Mouse (Mus musculus) hindbrain, embryonic 16.5 days (tissue): ENCODE data around the gene Mef2c. TPM values are rescaled to one million over a fixed set of nuclear protein-coding genes. Genes with fewer than 3 reads are reported as not detected.
A peak's percentile ranks its signal among the peaks of the same experiment; 100 is the strongest.

Experiments used
- ATAC-seq: fragments of 200-750 bp; cut with Nextera tagmentation; 2 replicates; pipeline ENCODE4 v1.8.0; 2017; ENCODE audit warnings: moderate TSS enrichment, moderate library complexity
- H3K27ac ChIP-seq: fragments of 300-500 bp; sonication (generic); 2 replicates; pipeline ENCODE4 v1.5.1; 2014; ENCODE audit warnings: low read depth, mild to moderate bottlenecking, control low read depth, low read length, moderate library complexity
- H3K27me3 ChIP-seq: fragments of 300-500 bp; sonication (generic); replicated peaks from 2 replicates; pipeline ENCODE4 v1.6.1; 2014; ENCODE audit warnings: low read length; ENCODE audit not compliant: control insufficient read depth, insufficient read depth
- H3K36me3 ChIP-seq: fragments of 300-500 bp; sonication (generic); 2 replicates; pipeline ENCODE4 v1.6.1; 2014; ENCODE audit warnings: mild to moderate bottlenecking, low read length, moderate library complexity, mixed read lengths; ENCODE audit not compliant: control insufficient read depth, insufficient read depth
- H3K4me1 ChIP-seq: fragments of 300-500 bp; sonication (generic); 2 replicates; pipeline ENCODE4 v1.6.1; 2014; ENCODE audit warnings: low read depth, low read length; ENCODE audit not compliant: control insufficient read depth, insufficient read depth
- H3K4me2 ChIP-seq: fragments of 300-500 bp; sonication (generic); 2 replicates; pipeline ENCODE4 v1.6.1; 2014; ENCODE audit warnings: mild to moderate bottlenecking, low read length, control low read depth, moderate library complexity
- H3K4me3 ChIP-seq: fragments of 300-500 bp; sonication (generic); 2 replicates; pipeline ENCODE4 v1.5.1; 2014; ENCODE audit warnings: mild to moderate bottlenecking, low read length, control low read depth, moderate library complexity
- H3K9ac ChIP-seq: fragments of 300-500 bp; sonication (generic); 2 replicates; pipeline ENCODE4 v1.6.1; 2014; ENCODE audit warnings: low read depth, mild to moderate bottlenecking, control low read depth, low read length, moderate library complexity
- H3K9me3 ChIP-seq: fragments of 300-500 bp; sonication (generic); 2 replicates; pipeline ENCODE4 v1.6.1; 2014; ENCODE audit warnings: mild to moderate bottlenecking, low read length, moderate library complexity; ENCODE audit not compliant: control insufficient read depth
- WGBS: fragments of 180-500 bp; shearing (Covaris S2); extraction: QIAGEN DNeasy Blood & Tissue Kit; methylation state at CpG from one replicate; pipeline ENCODE4 v1.1.7; 2014; 5-methylcytosine and 5-hydroxymethylcytosine counted together
- polyA plus RNA-seq: library from polyadenylated mRNA; unstranded; fragments of >200 nt; fragmentation: Nextera tagmentation; extraction: Ambion mirVana; gene quantifications from 2 replicates; pipeline ENCODE4 v1.2.1, GENCODE M21; 2015

Gene Mef2c
- polyA plus RNA-seq, 1 experiment from 2014 or later = 38.9 TPM

DNA sequence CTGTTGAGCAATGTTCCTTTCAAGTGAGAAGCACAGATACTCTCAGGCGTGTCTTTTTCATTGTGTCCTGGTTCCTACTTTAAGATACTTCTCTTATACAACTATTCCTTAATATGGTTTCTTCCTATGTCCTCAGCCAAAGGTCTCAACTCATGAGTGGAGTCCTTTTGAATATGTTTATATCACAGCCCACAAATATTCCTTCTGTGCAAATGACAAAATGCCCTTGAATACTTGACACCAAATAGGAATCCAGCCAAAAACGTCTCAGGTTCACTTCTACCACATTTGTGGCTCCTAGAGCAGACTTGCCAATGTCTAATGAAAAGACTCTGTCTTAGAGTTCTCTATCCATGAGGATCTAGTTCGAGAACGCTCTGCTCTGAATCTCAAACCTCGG lies 21.7 kb upstream of the Mef2c start:
- Histone ChIP-seq H3K9ac (no peak overlapping the region), H3K9me3 (no peaks in the 10 kb centered on the region), H3K36me3 (no peaks in the 10 kb centered on the region), H3K27me3 (no peaks in the 10 kb centered on the region), H3K4me1 (no peaks in the 10 kb centered on the region), H3K27ac (no peak overlapping the region), H3K4me3 (no peak overlapping the region), H3K4me2 (no peak overlapping the region)
- ATAC-seq = no peak
- 83% methylated on average over 5 of the region's 5 CpGs for WGBS

DNA sequence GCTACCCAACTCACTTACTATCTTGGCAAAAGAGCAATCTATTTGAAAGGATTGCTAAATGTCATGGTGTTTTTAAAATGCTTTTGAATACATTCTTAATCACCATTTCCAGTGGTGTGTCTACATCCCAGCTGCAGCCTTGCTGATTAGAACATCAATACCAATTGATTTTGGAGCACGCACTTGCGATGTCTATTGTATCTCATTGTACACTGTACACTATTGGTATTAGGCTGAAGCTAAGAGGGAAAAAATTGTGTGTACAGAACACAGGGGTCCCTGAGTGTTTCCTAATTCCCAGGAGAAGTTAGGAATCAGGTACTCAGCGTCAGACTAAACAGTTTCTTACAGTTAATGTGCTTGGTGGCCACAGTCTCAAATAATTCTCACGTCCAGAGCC lies 19.6 kb upstream of the Mef2c start:
- no peaks in the 10 kb centered on the region for H3K36me3 ChIP-seq
- H3K27me3 ChIP-seq = no peaks in the 10 kb centered on the region
- no peak overlapping the region for H3K4me2 ChIP-seq
- H3K4me1 ChIP-seq = no peaks in the 10 kb centered on the region
- H3K9me3 ChIP-seq = no peaks in the 10 kb centered on the region
- H3K9ac ChIP-seq = no peak overlapping the region
- no peak for ATAC-seq
- 76% methylated on average over 4 of the region's 4 CpGs for WGBS
- H3K4me3 ChIP-seq = no peak overlapping the region
- no peak overlapping the region for H3K27ac ChIP-seq

DNA sequence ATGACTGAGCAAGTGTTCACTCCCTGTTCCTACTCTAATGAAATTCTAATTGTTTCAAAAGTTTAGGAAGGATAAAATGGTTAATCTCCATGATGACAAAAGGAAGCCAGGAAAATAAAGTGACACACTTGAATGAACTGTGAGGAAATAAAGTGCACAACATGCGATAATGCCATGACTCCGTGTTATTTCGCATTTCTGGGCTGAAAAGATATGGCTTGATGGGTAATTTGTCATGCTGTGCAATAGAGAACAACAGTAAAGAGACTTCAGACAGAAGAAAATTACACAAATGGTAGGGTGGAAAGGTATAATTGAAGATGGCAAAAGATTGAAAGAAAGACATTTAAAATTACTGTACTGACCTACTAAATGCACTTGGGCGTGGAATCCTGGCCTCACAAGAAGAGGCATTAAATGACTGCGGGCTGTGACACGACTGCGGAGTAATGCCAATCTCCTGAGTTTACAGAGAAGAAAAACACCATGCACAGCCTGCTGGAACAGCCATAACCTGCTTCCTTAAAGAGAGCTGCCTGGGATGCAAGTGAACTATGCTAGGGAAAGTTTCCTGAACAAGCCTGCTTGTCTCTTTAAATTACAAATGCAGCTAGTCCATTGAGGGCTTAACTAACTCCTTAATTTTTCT lies 19.0 kb upstream of the Mef2c start:
- Histone ChIP-seq H3K4me2 (no peak overlapping the region), H3K9ac (no peak overlapping the region), H3K27ac (no peak overlapping the region), H3K36me3 (no peaks in the 10 kb centered on the region), H3K9me3 (no peaks in the 10 kb centered on the region), H3K27me3 (no peaks in the 10 kb centered on the region), H3K4me3 (no peak overlapping the region), H3K4me1 (no peaks in the 10 kb centered on the region)
- whole genome bisulfite sequencing = 67% methylated on average over 7 of the region's 7 CpGs
- ATAC-seq = no peak

DNA sequence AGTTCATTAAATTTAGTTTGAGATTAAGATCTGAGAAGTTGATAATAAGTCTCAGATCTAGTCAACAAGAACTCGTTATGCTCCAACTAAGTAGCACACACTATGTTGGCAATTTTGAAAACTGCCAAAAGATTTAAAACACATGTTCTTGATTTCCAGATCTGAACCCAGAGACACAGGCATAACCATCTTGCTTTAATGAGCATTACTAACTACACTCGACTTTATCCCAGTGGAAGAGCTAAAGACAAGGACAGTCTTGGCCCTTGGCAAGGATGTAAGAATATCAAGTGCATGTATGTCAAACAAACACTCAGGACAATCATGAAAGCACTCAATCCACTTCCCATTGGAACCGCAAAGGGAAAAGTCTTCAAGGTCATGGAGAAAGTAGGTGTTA lies 11.8 kb upstream of the Mef2c start:
- Histone ChIP-seq H3K36me3 (no peaks in the 10 kb centered on the region), H3K9ac (no peak overlapping the region), H3K9me3 (no peaks in the 10 kb centered on the region), H3K27ac (no peak overlapping the region), H3K4me2 (no peak overlapping the region), H3K4me1 (no peaks in the 10 kb centered on the region), H3K4me3 (no peak overlapping the region), H3K27me3 (no peaks in the 10 kb centered on the region)
- WGBS = 86% methylated on average over 3 of the region's 3 CpGs
- no peak for ATAC-seq

DNA sequence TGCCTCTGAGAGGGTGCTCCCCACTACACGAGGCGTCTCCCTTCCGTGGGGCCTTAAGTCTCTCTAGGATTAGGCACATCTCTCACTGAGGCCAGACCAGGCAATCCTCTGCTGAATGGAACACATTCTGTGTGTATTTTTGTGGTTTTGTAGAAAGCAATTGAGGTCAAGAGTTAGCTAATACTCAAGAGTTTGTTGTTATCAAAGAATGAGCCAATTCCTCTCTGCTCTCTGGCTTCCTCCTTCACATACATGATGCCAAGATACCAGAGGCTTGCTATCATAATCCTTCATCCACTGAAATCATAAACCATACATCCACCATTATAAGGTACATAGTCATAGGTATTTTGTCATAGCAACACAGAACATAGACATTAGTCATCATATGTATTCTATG lies 6.1 kb upstream of the Mef2c start:
- no peaks in the 10 kb centered on the region for H3K4me1 ChIP-seq
- H3K4me2 ChIP-seq = no peak overlapping the region
- WGBS = 94% methylated on average over 3 of the region's 3 CpGs
- no peak overlapping the region for H3K9ac ChIP-seq
- no peak overlapping the region for H3K4me3 ChIP-seq
- no peak overlapping the region for H3K27ac ChIP-seq
- no peak for ATAC-seq
- H3K36me3 ChIP-seq = no peaks in the 10 kb centered on the region
- H3K9me3 ChIP-seq = no peaks in the 10 kb centered on the region
- no peaks in the 10 kb centered on the region for H3K27me3 ChIP-seq

DNA sequence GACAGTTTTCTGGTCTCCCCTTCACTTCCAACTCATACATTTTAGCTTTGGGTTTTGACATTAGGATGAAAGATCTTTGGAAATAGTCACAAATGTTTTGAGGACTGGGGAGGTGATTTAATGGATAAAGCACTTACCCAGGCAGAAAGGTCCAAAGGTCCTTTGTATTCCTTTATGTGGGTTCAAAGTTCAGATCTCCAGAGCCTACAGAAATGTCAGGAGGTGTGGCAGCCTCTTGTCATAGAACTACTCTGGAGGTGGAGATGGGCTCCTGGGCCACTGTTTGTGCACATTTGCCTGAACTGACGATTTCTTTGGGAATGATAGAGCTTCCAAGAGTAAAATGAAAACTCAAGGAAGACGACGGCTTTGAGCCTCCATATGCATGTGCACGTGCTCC lies 4.3 kb upstream of the Mef2c start:
- Histone ChIP-seq H3K9ac (no peak overlapping the region), H3K4me3 (no peak overlapping the region), H3K4me2 (no peak overlapping the region), H3K36me3 (no peaks in the 10 kb centered on the region), H3K9me3 (no peaks in the 10 kb centered on the region), H3K4me1 (no peaks in the 10 kb centered on the region), H3K27me3 (no peaks in the 10 kb centered on the region), H3K27ac (no peak overlapping the region)
- ATAC-seq = no peak
- WGBS = 51% methylated on average over 4 of the region's 4 CpGs

DNA sequence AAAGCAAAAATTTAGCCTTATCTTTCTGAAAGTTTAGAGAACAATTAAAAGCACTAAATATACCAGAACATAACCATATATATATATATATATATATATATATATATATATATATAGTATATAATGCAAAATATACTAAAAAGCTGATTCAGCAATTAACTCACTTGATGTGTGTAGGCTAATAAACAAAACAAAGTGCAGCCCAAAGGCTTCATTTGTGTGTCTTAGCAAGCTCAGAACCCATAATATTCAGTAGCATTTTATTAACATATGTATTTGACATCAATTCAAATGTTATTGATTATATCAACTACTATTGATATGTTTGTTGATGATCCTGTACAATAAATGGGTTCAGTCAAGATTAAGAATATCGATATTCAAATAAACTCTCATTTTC lies 3.9 kb downstream of the Mef2c start:
- no peaks in the 10 kb centered on the region for H3K36me3 ChIP-seq
- no peaks in the 10 kb centered on the region for H3K27me3 ChIP-seq
- 98% methylated on average over 1 of the region's 1 CpGs for WGBS
- no peak for ATAC-seq
- no peak overlapping the region for H3K27ac ChIP-seq
- H3K9ac ChIP-seq = no peak overlapping the region
- H3K4me3 ChIP-seq = no peak overlapping the region
- no peaks in the 10 kb centered on the region for H3K9me3 ChIP-seq
- no peak overlapping the region for H3K4me2 ChIP-seq
- H3K4me1 ChIP-seq = no peaks in the 10 kb centered on the region

DNA sequence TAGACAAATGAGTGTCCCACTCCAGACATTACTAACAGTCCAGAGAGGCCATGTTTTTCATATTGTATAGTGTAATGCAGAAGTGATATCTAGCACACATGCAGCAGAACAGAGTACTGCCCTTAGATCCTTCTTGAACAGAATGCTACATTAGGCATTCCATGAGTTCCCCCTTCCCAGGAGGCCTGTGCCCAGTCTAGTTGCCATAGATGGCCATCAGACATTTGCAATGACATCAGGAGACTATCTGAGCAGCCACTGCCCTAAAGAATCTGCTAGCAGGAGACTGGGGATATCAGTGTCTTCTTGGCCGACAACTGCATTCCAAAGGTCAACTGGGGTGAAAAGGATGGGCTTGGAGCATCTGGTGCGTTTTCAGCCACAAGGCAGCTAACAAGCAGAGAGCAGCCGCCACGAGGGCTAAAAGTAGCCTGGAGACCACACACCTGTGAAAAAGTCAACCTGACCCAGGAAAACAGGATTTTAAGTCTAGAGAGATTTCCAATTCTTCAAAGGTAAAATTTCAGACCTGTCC lies 11.2 kb downstream of the Mef2c start:
- no peaks in the 10 kb centered on the region for H3K4me1 ChIP-seq
- no peaks in the 10 kb centered on the region for H3K9me3 ChIP-seq
- H3K27me3 ChIP-seq = no peaks in the 10 kb centered on the region
- H3K4me2 ChIP-seq = no peak overlapping the region
- ATAC-seq = no peak
- no peak overlapping the region for H3K9ac ChIP-seq
- no peak overlapping the region for H3K4me3 ChIP-seq
- no peaks in the 10 kb centered on the region for H3K36me3 ChIP-seq
- 52% methylated on average over 4 of the region's 4 CpGs for WGBS
- H3K27ac ChIP-seq = no peak overlapping the region

DNA sequence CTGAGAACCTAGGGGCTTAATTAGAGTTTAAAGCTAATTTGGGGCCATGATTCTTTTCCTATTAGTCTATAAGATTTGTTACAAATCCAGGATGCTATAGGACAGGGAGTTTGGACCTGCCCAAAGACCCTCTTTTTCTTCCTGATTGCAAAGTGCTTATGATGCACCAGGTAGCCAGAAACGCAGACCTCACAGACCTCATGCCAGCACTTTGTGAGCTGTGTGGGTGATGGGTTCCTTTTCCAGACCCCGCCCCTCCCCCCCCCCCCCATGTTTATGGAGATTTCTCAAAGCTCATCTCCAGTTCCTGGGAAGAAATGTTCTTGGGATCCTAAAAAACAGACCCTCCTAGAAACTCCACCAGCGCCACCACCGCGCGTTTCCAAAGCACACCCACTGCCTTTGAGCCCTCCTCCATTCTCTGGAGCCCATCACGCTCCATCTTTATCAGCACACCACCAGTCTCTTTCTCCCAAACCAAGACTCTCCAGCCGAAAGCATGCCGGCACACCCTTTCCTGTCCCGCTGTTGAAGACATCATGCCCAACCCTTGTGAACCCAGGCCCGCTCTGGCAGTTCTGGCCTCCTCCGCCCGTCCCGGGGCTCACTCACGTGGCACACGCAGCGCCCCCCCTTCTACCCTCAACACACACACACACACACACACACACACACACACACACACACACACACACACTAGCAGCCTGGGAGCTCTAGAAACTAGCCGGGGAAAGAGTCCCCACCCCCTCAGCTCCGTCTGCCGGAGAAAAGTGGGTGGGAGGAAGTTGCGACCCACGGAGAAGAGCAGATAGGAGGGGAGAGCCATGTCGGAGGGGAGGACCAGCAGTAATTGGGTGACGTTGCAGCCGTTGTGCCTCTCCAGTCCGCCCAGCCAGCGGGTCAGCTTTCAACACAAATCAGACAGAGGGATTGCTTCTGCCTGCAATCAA lies 14.1 kb downstream of the Mef2c start:
- Histone ChIP-seq H3K4me2 (peak overlapping the region; percentile 58), H3K9ac (peak overlapping the region; percentile 66), H3K27ac (peak overlapping the region; percentile 64), H3K4me3 (peak overlapping the region; percentile 42), H3K36me3 (no peaks in the 10 kb centered on the region), H3K9me3 (no peaks in the 10 kb centered on the region), H3K4me1 (no peaks in the 10 kb centered on the region), H3K27me3 (no peaks in the 10 kb centered on the region; the same call in 1 of the 2 replicates)
- WGBS = under 1% methylated on average over 26 of the region's 27 CpGs
- ATAC-seq = peak; percentile 95
